Mouse (Mus musculus) right cerebral cortex, postnatal 14 days (tissue): Measurements from ENCODE around the gene Lingo2.

Experiments used
- DNase-seq: peaks from one replicate; pipeline ENCODE4 v3.0.0; 2022

Gene Lingo2

GRCm38 (mm10) chr4:36951150-36951954 is at the start of gene Lingo2:
Lingo2 (minus strand) TSS chr4:36951747.
- DNase-seq: peak; percentile 60

- no peak for DNase-seq
Measured at GRCm38 (mm10) chr4:36973358-36973757, 21.8 kb upstream of the Lingo2 start.

- peak; percentile 26 for DNase-seq
Measured at GRCm38 (mm10) chr4:36952431-36953429, 1.2 kb upstream of the Lingo2 start.

GRCm38 (mm10) chr4:36951955-36952215 is 338 bp upstream of the Lingo2 start:
- no peak for DNase-seq

GRCm38 (mm10) chr4:36950790-36951149 is 777 bp downstream of the Lingo2 start:
- DNase-seq: peak; percentile 12

- peak; percentile 83 for DNase-seq
Measured at GRCm38 (mm10) chr4:36950021-36950751, 1.4 kb downstream of the Lingo2 start.

- no peak for DNase-seq
Measured at GRCm38 (mm10) chr4:36890810-36891209, 60.7 kb downstream of the Lingo2 start.

- no peak for DNase-seq
Measured at GRCm38 (mm10) chr4:36890365-36890764, 61.2 kb downstream of the Lingo2 start.

GRCm38 (mm10) chr4:36874781-36875180 is 76.8 kb downstream of the Lingo2 start:
- DNase-seq: no peak

- no peak for DNase-seq
Measured at GRCm38 (mm10) chr4:36824982-36825381, 126.6 kb downstream of the Lingo2 start.

GRCm38 (mm10) chr4:36821914-36822313 is 129.6 kb downstream of the Lingo2 start:
- no peak for DNase-seq

GRCm38 (mm10) chr4:36775088-36775487 is 176.5 kb downstream of the Lingo2 start:
- no peak for DNase-seq

GRCm38 (mm10) chr4:36730691-36731090 is 220.9 kb downstream of the Lingo2 start:
- DNase-seq: no peak

- no peak for DNase-seq
Measured at GRCm38 (mm10) chr4:36716411-36716810, 235.1 kb downstream of the Lingo2 start.

GRCm38 (mm10) chr4:36698888-36699287 is 252.7 kb downstream of the Lingo2 start:
- no peak for DNase-seq

- no peak for DNase-seq
Measured at GRCm38 (mm10) chr4:36696810-36697209, 254.7 kb downstream of the Lingo2 start.

GRCm38 (mm10) chr4:36659920-36660319 is 291.6 kb downstream of the Lingo2 start:
- DNase-seq: no peak

- no peak for DNase-seq
Measured at GRCm38 (mm10) chr4:36647753-36648152, 303.8 kb downstream of the Lingo2 start.

- DNase-seq: no peak
Measured at GRCm38 (mm10) chr4:36635666-36636065, 315.9 kb downstream of the Lingo2 start.

GRCm38 (mm10) chr4:36576801-36577200 is 374.7 kb downstream of the Lingo2 start:
- no peak for DNase-seq

GRCm38 (mm10) chr4:36576256-36576655 is 375.3 kb downstream of the Lingo2 start:
- DNase-seq: no peak

GRCm38 (mm10) chr4:36566544-36566943 is 385.0 kb downstream of the Lingo2 start:
- DNase-seq: no peak

- DNase-seq: no peak
Measured at GRCm38 (mm10) chr4:36560997-36561396, 390.6 kb downstream of the Lingo2 start.
